Mouse (Mus musculus) spleen, postnatal 4 days (tissue): ENCODE measurements at regions not wholly inside any gene's neighbourhood (a gene's known extent, or its start where the extent isn't known, plus 50 kb on each side); places are given as distances from the start of the nearest gene placed in this dataset.

Experiments
- DNase-seq, 2 experiments: peaks; one replicate each; pipeline ENCODE4 v3.0.0; 2022; ENCODE audit warnings: low spot score in 2 of 2

GRCm38 (mm10) chr4:140463296-140463695 lies 202.5 kb downstream of the Arhgef10l start:
- no peak for DNase-seq

- no peak for DNase-seq
Measured at GRCm38 (mm10) chr4:140461317-140461716, 204.5 kb downstream of the Arhgef10l start.

GRCm38 (mm10) chr4:140449062-140449461 lies 202.5 kb upstream of the Igsf21 start:
- DNase-seq, result no peak

- no peak for DNase-seq
Measured at GRCm38 (mm10) chr4:140446455-140446854, 199.9 kb upstream of the Igsf21 start.

GRCm38 (mm10) chr4:140445931-140446330 lies 199.3 kb upstream of the Igsf21 start:
- no peak for DNase-seq

GRCm38 (mm10) chr4:140443221-140443620 lies 196.6 kb upstream of the Igsf21 start:
- no peak for DNase-seq

- no peak for DNase-seq
Measured at GRCm38 (mm10) chr4:140441805-140442204, 195.2 kb upstream of the Igsf21 start.

- DNase-seq, result no peak
Measured at GRCm38 (mm10) chr4:140439856-140440255, 193.3 kb upstream of the Igsf21 start.

- no peak for DNase-seq
Measured at GRCm38 (mm10) chr4:140436030-140436429, 189.4 kb upstream of the Igsf21 start.

GRCm38 (mm10) chr4:140433744-140434542 lies 187.4 kb upstream of the Igsf21 start:
- no peak for DNase-seq

- no peak for DNase-seq
Measured at GRCm38 (mm10) chr4:140432101-140432500, 185.5 kb upstream of the Igsf21 start.

- DNase-seq, result no peak
Measured at GRCm38 (mm10) chr4:140427039-140427438, 180.5 kb upstream of the Igsf21 start.

GRCm38 (mm10) chr4:140423791-140424190 lies 177.2 kb upstream of the Igsf21 start:
- DNase-seq, result no peak

- no peak for DNase-seq
Measured at GRCm38 (mm10) chr4:140421926-140422585, 175.5 kb upstream of the Igsf21 start.

GRCm38 (mm10) chr4:140419720-140420412 lies 173.3 kb upstream of the Igsf21 start:
- no peak for DNase-seq

GRCm38 (mm10) chr4:140412312-140412930 lies 165.8 kb upstream of the Igsf21 start:
- no peak for DNase-seq

GRCm38 (mm10) chr4:140408446-140408845 lies 161.9 kb upstream of the Igsf21 start:
- no peak for DNase-seq

GRCm38 (mm10) chr4:140406913-140407312 lies 160.3 kb upstream of the Igsf21 start:
- DNase-seq, result no peak

- no peak for DNase-seq
Measured at GRCm38 (mm10) chr4:140405993-140406881, 159.7 kb upstream of the Igsf21 start.

- no peak for DNase-seq
Measured at GRCm38 (mm10) chr4:140405427-140405826, 158.8 kb upstream of the Igsf21 start.

GRCm38 (mm10) chr4:140403128-140403527 lies 156.5 kb upstream of the Igsf21 start:
- DNase-seq, result no peak
